8 mouse cellular contexts compared by ENCODE assay signal in the genomic region with DNA sequence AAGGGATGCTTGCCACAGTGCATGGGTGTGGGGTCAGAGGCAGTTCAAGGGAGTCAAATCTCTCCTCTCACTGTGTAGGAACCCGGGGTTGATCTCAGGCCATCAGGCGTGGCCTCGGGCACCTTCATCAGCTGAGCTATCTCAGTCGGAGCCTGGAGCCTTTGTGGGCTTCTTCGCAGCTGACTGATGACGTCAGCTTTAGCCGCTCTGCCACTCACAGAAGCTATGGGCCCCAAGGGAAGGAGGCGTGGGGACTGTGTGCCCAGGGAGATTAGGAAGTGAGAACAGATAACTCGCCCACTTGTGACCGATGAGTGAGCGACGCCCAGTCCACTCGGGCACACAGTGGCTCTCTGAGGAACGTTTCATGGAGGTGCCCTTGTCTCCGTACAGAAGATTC. TPM values are rescaled to one million over a fixed set of nuclear protein-coding genes. Genes with fewer than 3 reads are reported as not detected.
DNase-seq lines count a peak whose midpoint lies in the region; ATAC-seq and TF ChIP-seq lines count a peak whose summit lies in the region.

No protein-coding gene starts in this region.

- no peaks in the 10 kb centered on the region; the same call in 1 of the 2 replicates for H3K4me1 ChIP-seq in hindbrain, embryonic 11.5 days (replicated peaks; ENCODE audit: control insufficient read depth, insufficient read depth, low read length)
- H3K4me1 ChIP-seq in hindbrain, embryonic 14.5 days (replicated peaks; ENCODE audit: control insufficient read depth, insufficient read depth, low read length): no peaks in the 10 kb centered on the region
- H3K4me1 ChIP-seq in erythroblast, embryonic 14.5 days (ENCODE audit: control insufficient read depth): peaks cover 51% of the 10 kb centered on the region
- peaks cover 41% of the 10 kb centered on the region for H3K4me1 ChIP-seq in liver, embryonic 16.5 days (ENCODE audit: control insufficient read depth, low read depth, low read length)
- H3K4me1 ChIP-seq in stomach, embryonic 14.5 days (ENCODE audit: control insufficient read depth, insufficient read depth, low read length): peaks cover 11% of the 10 kb centered on the region; the same call in 1 of the 2 replicates
- peaks cover 4% of the 10 kb centered on the region for H3K4me1 ChIP-seq in cerebellum, adult 2 months (ENCODE audit: control insufficient read depth, insufficient read depth, low read length)

- peak; percentile 42; the same call in 1 of the 2 replicates for ATAC-seq in hindbrain, embryonic 11.5 days (ENCODE audit: low FRiP score)
- no peak for ATAC-seq in hindbrain, embryonic 14.5 days (ENCODE audit: low FRiP score)
- ATAC-seq in liver, embryonic 16.5 days (ENCODE audit: low read depth): peak; percentile 90
- ATAC-seq in stomach, embryonic 14.5 days (ENCODE audit: insufficient number of reproducible peaks, insufficient read depth, low FRiP score, low read depth): peak; percentile 39; the same call in 1 of the 2 replicates

- H3K27me3 ChIP-seq in hindbrain, embryonic 11.5 days (ENCODE audit: control insufficient read depth, insufficient read depth, low read length): peaks cover 7% of the 10 kb centered on the region
- no peaks in the 10 kb centered on the region for H3K27me3 ChIP-seq in hindbrain, embryonic 14.5 days (ENCODE audit: control insufficient read depth, insufficient read depth, low read length)
- H3K27me3 ChIP-seq in erythroblast, embryonic 14.5 days (ENCODE audit: control insufficient read depth): peaks cover 53% of the 10 kb centered on the region
- H3K27me3 ChIP-seq in liver, embryonic 16.5 days (ENCODE audit: control insufficient read depth, insufficient read depth, low read depth, low read length): peaks cover 35% of the 10 kb centered on the region
- no peaks in the 10 kb centered on the region for H3K27me3 ChIP-seq in stomach, embryonic 14.5 days (ENCODE audit: control insufficient read depth, insufficient read depth, low read length)
- H3K27me3 ChIP-seq in cerebellum, adult 2 months (ENCODE audit: control insufficient read depth, insufficient read depth, low read length): no peaks in the 10 kb centered on the region

- TF ChIP-seq POLR2A in cerebellum, adult 2 months (IDR thresholded peaks at IDR 0.05; ENCODE audit: borderline replicate concordance, insufficient read depth, low read length): no peak

- DNase-seq in hindbrain, embryonic 11.5 days (ENCODE audit: low spot score): no peak
- no peak for DNase-seq in hindbrain, embryonic 14.5 days (ENCODE audit: low spot score)
- DNase-seq in gastrocnemius, postnatal 25 days: no peak
- no peak for DNase-seq in adrenal gland, postnatal 14 days
- DNase-seq in cerebellum, adult 2 months: no peak

- H3K4me2 ChIP-seq in hindbrain, embryonic 11.5 days (replicated peaks; ENCODE audit: low read depth, low read length): no peak overlapping the region
- no peak overlapping the region for H3K4me2 ChIP-seq in hindbrain, embryonic 14.5 days (replicated peaks)
- peak overlapping the region; percentile 41 for H3K4me2 ChIP-seq in liver, embryonic 16.5 days (ENCODE audit: low read depth, low read length)
- peak overlapping the region; percentile 11; the same call in 1 of the 2 replicates for H3K4me2 ChIP-seq in stomach, embryonic 14.5 days (replicated peaks; ENCODE audit: low read depth, low read length)

- no peak overlapping the region for H3K27ac ChIP-seq in hindbrain, embryonic 11.5 days (ENCODE audit: low read depth, low read length)
- H3K27ac ChIP-seq in hindbrain, embryonic 14.5 days: no peak overlapping the region
- peak overlapping the region; percentile 66 for H3K27ac ChIP-seq in liver, embryonic 16.5 days (ENCODE audit: low read length)
- H3K27ac ChIP-seq in stomach, embryonic 14.5 days (ENCODE audit: low read length): no peak overlapping the region
- H3K27ac ChIP-seq in cerebellum, adult 2 months (ENCODE audit: insufficient read depth, low read length): no peak overlapping the region

- no peak overlapping the region for H3K9ac ChIP-seq in hindbrain, embryonic 11.5 days (ENCODE audit: low read depth, low read length)
- H3K9ac ChIP-seq in hindbrain, embryonic 14.5 days: no peak overlapping the region
- H3K9ac ChIP-seq in liver, embryonic 16.5 days (ENCODE audit: low read depth, low read length): peak overlapping the region; percentile 53
- no peak overlapping the region for H3K9ac ChIP-seq in stomach, embryonic 14.5 days (replicated peaks; ENCODE audit: low read depth, low read length)

- no peaks in the 10 kb centered on the region for H3K9me3 ChIP-seq in hindbrain, embryonic 11.5 days (ENCODE audit: control insufficient read depth, low read length)
- no peaks in the 10 kb centered on the region for H3K9me3 ChIP-seq in hindbrain, embryonic 14.5 days (ENCODE audit: control insufficient read depth, low read length)
- H3K9me3 ChIP-seq in erythroblast, embryonic 14.5 days (ENCODE audit: control insufficient read depth, low read length): no peaks in the 10 kb centered on the region
- no peaks in the 10 kb centered on the region for H3K9me3 ChIP-seq in liver, embryonic 16.5 days (replicated peaks; ENCODE audit: control insufficient read depth, low read length)
- no peaks in the 10 kb centered on the region for H3K9me3 ChIP-seq in stomach, embryonic 14.5 days (ENCODE audit: control insufficient read depth, low read depth, low read length)

- no peak for TF ChIP-seq CTCF in cerebellum, adult 2 months (IDR thresholded peaks at IDR 0.05; ENCODE audit: borderline replicate concordance, insufficient read depth, low read depth, low read length)

- WGBS in hindbrain, embryonic 11.5 days: 72% methylated on average over 15 of the region's 15 CpGs
- WGBS in hindbrain, embryonic 14.5 days: 65% methylated on average over 15 of the region's 15 CpGs
- 13% methylated on average over 15 of the region's 15 CpGs for WGBS in liver, embryonic 16.5 days (ENCODE audit: insufficient replicate concordance)
- 42% methylated on average over 15 of the region's 15 CpGs for WGBS in stomach, embryonic 14.5 days
- WGBS in cerebellum, adult 2 months: 74% methylated on average over 15 of the region's 15 CpGs

- H3K36me3 ChIP-seq in hindbrain, embryonic 11.5 days (ENCODE audit: control insufficient read depth, insufficient read depth, low read length): no peaks in the 10 kb centered on the region
- H3K36me3 ChIP-seq in hindbrain, embryonic 14.5 days (replicated peaks; ENCODE audit: control insufficient read depth, insufficient read depth): no peaks in the 10 kb centered on the region
- H3K36me3 ChIP-seq in erythroblast, embryonic 14.5 days (ENCODE audit: control insufficient read depth): no peaks in the 10 kb centered on the region
- H3K36me3 ChIP-seq in liver, embryonic 16.5 days (ENCODE audit: control insufficient read depth, insufficient read depth): no peaks in the 10 kb centered on the region
- H3K36me3 ChIP-seq in stomach, embryonic 14.5 days (ENCODE audit: control insufficient read depth, insufficient read depth, low read length): no peaks in the 10 kb centered on the region

- H3K4me3 ChIP-seq in hindbrain, embryonic 11.5 days (ENCODE audit: low read depth, low read length): no peak overlapping the region
- no peak overlapping the region for H3K4me3 ChIP-seq in hindbrain, embryonic 14.5 days (replicated peaks; ENCODE audit: low read length)
- peak overlapping the region; percentile 61 for H3K4me3 ChIP-seq in erythroblast, embryonic 14.5 days (replicated peaks)
- H3K4me3 ChIP-seq in liver, embryonic 16.5 days (ENCODE audit: low read depth, low read length): peak overlapping the region; percentile 61
- no peak overlapping the region for H3K4me3 ChIP-seq in stomach, embryonic 14.5 days (ENCODE audit: low read depth, low read length)
- no peak overlapping the region for H3K4me3 ChIP-seq in cerebellum, adult 2 months (replicated peaks; ENCODE audit: insufficient read depth, low read depth, low read length)

RNA-seq across cellular contexts. Expression of gene Fhad1, which starts 2.8 kb away (rescaled TPM):
- polyA plus RNA-seq in hindbrain, embryonic 11.5 days (2014; fragmentation: Nextera tagmentation; extraction: Ambion mirVana): 3.5 and 4.0 TPM in 2 replicates
- 3.6 and 5.4 TPM in 2 replicates for polyA plus RNA-seq in hindbrain, embryonic 14.5 days (2014; fragmentation: Nextera tagmentation; extraction: Ambion mirVana)
- not detected in 2 replicates for polyA plus RNA-seq in erythroblast, embryonic 14.5 days (2012)
- polyA plus RNA-seq in liver, embryonic 16.5 days (2015; fragmentation: Nextera tagmentation; extraction: Ambion mirVana): 0.02 TPM in 1 of 2 replicates, not detected in the other
- 0.78 and 2.5 TPM in 2 replicates for polyA plus RNA-seq in stomach, embryonic 14.5 days (2014; fragmentation: Nextera tagmentation; extraction: Ambion mirVana)
- under 1 TPM in 1 of 2 experiments, not detected in 1; 0.83 TPM for total RNA-seq in gastrocnemius, postnatal 25 days (2021)
- total RNA-seq in adrenal gland, postnatal 14 days (2021): 0.74 and 1.7 TPM in 2 replicates
- 2.1 and 3.4 TPM in 2 replicates for polyA plus RNA-seq in cerebellum, adult 2 months (2012; rRNA removed)

Comparison
In these comparisons a context has a peak if more than half of its experiments do, and no peak if none do; other contexts are left out.
1. H3K4me2 ChIP-seq: peak in liver, embryonic 16.5 days (single experiment) and stomach, embryonic 14.5 days (single experiment); none in hindbrain, embryonic 11.5 days (single experiment) and hindbrain, embryonic 14.5 days (single experiment).
2. H3K4me3 ChIP-seq: peak in erythroblast, embryonic 14.5 days (single experiment) and liver, embryonic 16.5 days (single experiment); none in hindbrain, embryonic 11.5 days (single experiment), hindbrain, embryonic 14.5 days (single experiment), stomach, embryonic 14.5 days (single experiment) and cerebellum, adult 2 months (single experiment).